Mouse (Mus musculus) cortical plate, adult 2 months (tissue): ENCODE measurements around the gene Dna2. TPM values are rescaled to one million over a fixed set of nuclear protein-coding genes. Genes with fewer than 3 reads are reported as not detected.

Source experiments
- H3K27ac ChIP-seq: fragments of 200-500 bp; 2 replicates; pipeline ENCODE4 v1.5.1; 2012; ENCODE audit warnings: low read length, control low read depth, inconsistent platforms; ENCODE audit not compliant: insufficient read depth
- H3K4me1 ChIP-seq: fragments of 200-500 bp; 2 replicates; pipeline ENCODE4 v1.6.1; 2011; ENCODE audit warnings: low read length; ENCODE audit not compliant: control insufficient read depth, insufficient read depth
- H3K4me3 ChIP-seq: fragments of 200-500 bp; 2 replicates; pipeline ENCODE4 v1.5.1; 2011; ENCODE audit warnings: mild to moderate bottlenecking, low read length, control low read depth; ENCODE audit not compliant: insufficient read depth
- CTCF ChIP-seq: fragments of 200-500 bp; IDR thresholded peaks from 2 replicates; pipeline ENCODE4 v1.5.1; 2011; ENCODE audit warnings: mild to moderate bottlenecking, control low read depth, low read length; ENCODE audit not compliant: insufficient read depth; ENCODE audit errors: extremely low read depth
- POLR2A ChIP-seq: fragments of 200-500 bp; IDR thresholded peaks from 2 replicates; pipeline ENCODE4 v1.6.1; 2011; ENCODE audit warnings: mild to moderate bottlenecking, low read length, control low read depth; ENCODE audit not compliant: insufficient read depth; ENCODE audit errors: extremely low read depth
- polyA plus RNA-seq: library from polyadenylated mRNA; depleted of rRNA; stranded (reverse); fragments of >200 nt; gene quantifications from 2 replicates; pipeline ENCODE4 v1.2.3, GENCODE M21; 2012

Gene Dna2
- polyA plus RNA-seq, 1 experiment = 2.3 TPM

DNA sequence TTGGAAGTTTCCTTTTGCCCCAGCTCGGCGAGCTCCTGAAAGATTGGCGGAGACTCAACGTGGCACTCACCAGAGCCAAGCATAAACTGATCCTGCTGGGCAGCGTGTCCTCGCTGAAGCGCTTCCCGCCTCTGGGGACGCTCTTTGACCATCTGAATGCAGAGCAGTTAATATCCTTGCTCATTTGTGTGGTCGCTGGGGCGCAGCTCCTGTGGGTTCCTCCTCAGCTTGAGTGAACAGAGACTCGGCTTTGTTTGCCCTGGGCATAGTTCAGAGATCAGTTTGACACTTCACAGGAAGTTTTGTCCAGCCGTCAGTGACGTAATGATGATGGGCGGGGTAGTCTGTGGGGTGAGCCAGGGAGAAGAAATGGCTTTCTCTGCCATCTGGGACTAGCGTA is 25.0 kb downstream of the Dna2 start:
- H3K27ac ChIP-seq = no peak overlapping the region
- no peak overlapping the region for H3K4me3 ChIP-seq
- TF ChIP-seq POLR2A (no peak), CTCF (no peak)
- no peaks in the 10 kb centered on the region for H3K4me1 ChIP-seq

GRCm38 (mm10) chr10:62979667-62980038 is 32.8 kb downstream of the Dna2 start:
- Histone ChIP-seq H3K27ac (peak overlapping the region; percentile 73), H3K4me3 (peak overlapping the region; percentile 62), H3K4me1 (peaks cover 7% of the 10 kb centered on the region)
- TF ChIP-seq POLR2A = no peak
- TF ChIP-seq CTCF = no peak

- TF ChIP-seq POLR2A = peak; percentile 65; the same call in 1 of the 2 replicates
- peak; percentile 31; the same call in 1 of the 2 replicates for TF ChIP-seq CTCF
- Histone ChIP-seq H3K27ac (peak within 1 kb of the TSS; percentile 78), H3K4me3 (peak within 1 kb of the TSS; percentile 62), H3K4me1 (peaks cover 7% of the 10 kb centered on the region)
Observed at GRCm38 (mm10) chr10:62980039-62980954, 33.5 kb downstream of the Dna2 start, which contains the start of gene Rufy2. Rufy2 (plus strand) TSS chr10:62980223.

- H3K27ac ChIP-seq = no peak overlapping the region
- H3K4me3 ChIP-seq = no peak overlapping the region
- H3K4me1 ChIP-seq = peaks cover 7% of the 10 kb centered on the region
- TF ChIP-seq POLR2A (no peak), CTCF (no peak)
Observed at GRCm38 (mm10) chr10:62984072-62984471, 37.2 kb downstream of the Dna2 start.

- no peak for TF ChIP-seq CTCF
- no peak for TF ChIP-seq POLR2A
- H3K4me3 ChIP-seq = no peak overlapping the region
- no peak overlapping the region for H3K27ac ChIP-seq
- peaks cover 7% of the 10 kb centered on the region for H3K4me1 ChIP-seq
Observed at GRCm38 (mm10) chr10:62984495-62984894, 37.7 kb downstream of the Dna2 start.

DNA sequence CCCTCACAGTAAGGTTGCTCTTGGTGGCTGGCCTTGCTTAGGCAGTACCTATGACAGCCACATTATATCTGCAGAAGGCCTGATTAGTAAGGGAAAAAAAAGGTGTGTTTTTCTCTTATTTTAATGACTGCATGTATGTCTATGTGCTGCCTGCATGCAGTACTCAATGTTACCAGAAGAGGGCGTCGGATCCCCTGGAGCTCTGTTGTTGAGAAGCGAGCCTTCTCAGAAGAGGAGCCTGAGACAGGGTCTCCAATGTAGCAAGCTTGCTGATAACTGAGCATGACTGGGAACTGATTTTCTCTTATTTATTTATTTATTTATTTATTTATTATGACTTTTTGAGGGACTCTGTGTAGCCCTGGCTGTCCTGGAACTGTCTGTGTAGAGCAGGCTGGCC is 40.5 kb downstream of the Dna2 start:
- Histone ChIP-seq H3K4me3 (no peak overlapping the region), H3K4me1 (no peaks in the 10 kb centered on the region; the same call in 1 of the 2 replicates), H3K27ac (no peak overlapping the region)
- TF ChIP-seq POLR2A (no peak), CTCF (peak; percentile 30)

GRCm38 (mm10) chr10:62990636-62991035 is 43.8 kb downstream of the Dna2 start:
- Histone ChIP-seq H3K4me3 (no peak overlapping the region), H3K27ac (no peak overlapping the region), H3K4me1 (no peaks in the 10 kb centered on the region; the same call in 1 of the 2 replicates)
- no peak for TF ChIP-seq CTCF
- TF ChIP-seq POLR2A = no peak

GRCm38 (mm10) chr10:62993991-62994390 is 47.2 kb downstream of the Dna2 start:
- no peak for TF ChIP-seq CTCF
- no peak for TF ChIP-seq POLR2A
- H3K27ac ChIP-seq = no peak overlapping the region
- H3K4me3 ChIP-seq = no peak overlapping the region
- H3K4me1 ChIP-seq = no peaks in the 10 kb centered on the region

DNA sequence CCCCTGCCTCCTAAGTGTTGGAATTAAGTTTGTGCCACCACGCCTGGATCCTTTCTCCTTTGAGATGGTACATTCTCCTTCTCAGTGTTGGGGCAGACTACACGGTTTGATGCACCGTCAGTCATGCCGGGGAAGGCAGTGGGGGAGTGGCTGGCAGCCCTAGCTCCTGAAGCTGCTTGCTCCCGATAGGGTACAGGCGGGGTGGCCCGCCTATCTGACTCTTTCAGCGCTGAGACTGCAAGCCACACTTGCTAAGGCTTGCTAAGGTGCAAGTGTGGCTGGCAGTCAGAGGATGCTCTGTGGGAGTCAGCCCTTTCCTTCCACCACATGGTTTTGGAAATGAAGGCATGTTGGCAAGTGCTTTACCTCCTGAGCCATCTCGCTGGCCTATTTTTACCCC is 53.8 kb downstream of the Dna2 start:
- peaks cover 2% of the 10 kb centered on the region; the same call in 1 of the 2 replicates for H3K4me1 ChIP-seq
- TF ChIP-seq POLR2A = no peak
- TF ChIP-seq CTCF = no peak
- H3K27ac ChIP-seq = no peak overlapping the region
- no peak overlapping the region for H3K4me3 ChIP-seq

- Histone ChIP-seq H3K27ac (no peak overlapping the region), H3K4me3 (no peak overlapping the region), H3K4me1 (peaks cover 2% of the 10 kb centered on the region; the same call in 1 of the 2 replicates)
- TF ChIP-seq CTCF (no peak), POLR2A (no peak)
Observed at GRCm38 (mm10) chr10:63003252-63003651, 56.4 kb downstream of the Dna2 start.
